Mouse (Mus musculus) liver, embryonic 11.5 days (tissue): Measurements from ENCODE around the gene Pik3c2a. TPM values are rescaled to one million over a fixed set of nuclear protein-coding genes. Genes with fewer than 3 reads are reported as not detected.
"Not testable (repeated sequence)": the region's sequence is repeated elsewhere in the genome, so short reads cannot be mapped to it uniquely, and the experiment has no call there.

Experiments
- ATAC-seq: fragments of 200-750 bp; cut with Nextera tagmentation; replicated peaks from 2 replicates; pipeline ENCODE4 v1.8.0; 2017; ENCODE audit warnings: moderate number of reproducible peaks, mild to moderate bottlenecking, moderate TSS enrichment, moderate library complexity; ENCODE audit not compliant: low FRiP score
- DNase-seq: peaks from one replicate; pipeline ENCODE4 v3.0.0-alpha.2; 2017; ENCODE audit warnings: low spot score
- H3K27ac ChIP-seq: fragments of 300-500 bp; sonication (generic); 2 replicates; pipeline ENCODE4 v1.5.1; 2014; ENCODE audit warnings: mild to moderate bottlenecking, low read depth, low read length, control low read depth
- H3K27me3 ChIP-seq: fragments of 300-500 bp; sonication (generic); replicated peaks from 2 replicates; pipeline ENCODE4 v1.6.1; 2014; ENCODE audit warnings: low read length, mixed read lengths; ENCODE audit not compliant: control insufficient read depth, insufficient read depth
- H3K36me3 ChIP-seq: fragments of 300-500 bp; sonication (generic); 2 replicates; pipeline ENCODE4 v1.6.1; 2014; ENCODE audit warnings: mild to moderate bottlenecking, low read length, moderate library complexity, mixed read lengths; ENCODE audit not compliant: control insufficient read depth, insufficient read depth
- H3K4me1 ChIP-seq: fragments of 300-500 bp; sonication (generic); replicated peaks from 2 replicates; pipeline ENCODE4 v1.6.1; 2014; ENCODE audit warnings: low read length, mixed read lengths; ENCODE audit not compliant: control insufficient read depth, insufficient read depth
- H3K4me2 ChIP-seq: fragments of 300-500 bp; sonication (generic); 2 replicates; pipeline ENCODE4 v1.6.1; 2014; ENCODE audit warnings: mild to moderate bottlenecking, control low read depth, moderate library complexity
- H3K4me3 ChIP-seq: fragments of 300-500 bp; sonication (generic); 2 replicates; pipeline ENCODE4 v1.5.1; 2014; ENCODE audit warnings: low read depth, low read length, control low read depth
- H3K9ac ChIP-seq: fragments of 300-500 bp; sonication (generic); 2 replicates; pipeline ENCODE4 v1.6.1; 2014; ENCODE audit warnings: low read depth, low read length, control low read depth
- H3K9me3 ChIP-seq: fragments of 300-500 bp; sonication (generic); 2 replicates; pipeline ENCODE4 v1.6.1; 2016; ENCODE audit warnings: low read length, inconsistent platforms, mixed read lengths; ENCODE audit not compliant: control insufficient read depth
- WGBS: fragments of 180-500 bp; shearing (Covaris S2); extraction: QIAGEN DNeasy Blood & Tissue Kit; methylation state at CpG from one replicate; pipeline ENCODE4 v1.1.7; 2014; 5-methylcytosine and 5-hydroxymethylcytosine counted together
- polyA plus RNA-seq: library from polyadenylated mRNA; unstranded; fragments of >200 nt; fragmentation: Nextera tagmentation; extraction: Ambion mirVana; gene quantifications from 2 replicates; pipeline ENCODE4 v1.2.1, GENCODE M21; 2014

The Pik3c2a gene
- polyA plus RNA-seq, 1 experiment from 2014 or later = 16.8 TPM

DNA sequence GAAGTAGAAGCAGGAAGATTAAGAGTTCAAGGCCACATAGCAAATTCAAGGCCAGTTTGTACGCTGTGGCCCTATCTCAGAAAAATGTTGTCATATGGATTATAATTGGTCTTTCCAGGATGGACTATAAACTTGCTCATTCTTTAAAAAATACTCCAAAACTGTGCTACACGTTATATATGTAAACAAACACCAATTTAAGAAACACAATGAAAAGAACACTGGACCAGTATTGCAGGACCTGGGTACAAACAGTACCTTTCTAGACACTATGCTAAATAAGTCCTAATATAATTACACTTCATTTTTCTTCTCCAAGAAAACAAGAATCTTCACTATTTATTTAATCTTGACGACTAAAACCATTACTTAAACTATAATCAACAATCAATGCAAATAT lies 11.6 kb downstream of the Pik3c2a start:
- H3K27me3 ChIP-seq = no peaks in the 10 kb centered on the region
- no peaks in the 10 kb centered on the region for H3K36me3 ChIP-seq
- no peak overlapping the region for H3K9ac ChIP-seq
- ATAC-seq = no peak
- no peak for DNase-seq
- no peak overlapping the region for H3K4me3 ChIP-seq
- H3K9me3 ChIP-seq = no peaks in the 10 kb centered on the region
- H3K4me2 ChIP-seq = no peak overlapping the region
- 85% methylated on average over 3 of the region's 3 CpGs for WGBS
- H3K4me1 ChIP-seq = no peaks in the 10 kb centered on the region
- H3K27ac ChIP-seq = no peak overlapping the region

DNA sequence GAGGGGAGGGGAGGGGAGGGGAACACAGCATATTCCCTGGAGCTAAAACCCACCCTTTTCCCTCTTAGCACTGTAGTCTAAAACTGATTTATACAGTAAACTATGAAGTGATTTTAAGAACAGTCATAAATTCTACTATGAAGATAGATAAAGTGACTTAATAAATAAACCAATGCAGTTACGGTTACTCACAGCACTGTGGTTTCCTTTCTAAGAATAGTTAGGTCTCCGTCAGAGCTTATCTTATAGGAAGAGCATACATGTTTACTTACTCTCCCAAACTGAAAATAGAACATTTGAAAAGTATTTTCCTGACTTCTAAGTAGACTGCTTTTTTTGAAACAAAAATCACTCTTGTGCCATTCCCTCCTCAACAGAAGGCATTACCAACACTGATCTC lies 12.3 kb downstream of the Pik3c2a start:
- Histone ChIP-seq H3K9me3 (no peaks in the 10 kb centered on the region), H3K4me1 (no peaks in the 10 kb centered on the region), H3K4me2 (no peak overlapping the region), H3K9ac (no peak overlapping the region), H3K4me3 (no peak overlapping the region), H3K36me3 (no peaks in the 10 kb centered on the region), H3K27me3 (no peaks in the 10 kb centered on the region), H3K27ac (no peak overlapping the region)
- ATAC-seq (no peak), DNase-seq (no peak)
- WGBS = 27% methylated on average over 2 of the region's 2 CpGs

DNA sequence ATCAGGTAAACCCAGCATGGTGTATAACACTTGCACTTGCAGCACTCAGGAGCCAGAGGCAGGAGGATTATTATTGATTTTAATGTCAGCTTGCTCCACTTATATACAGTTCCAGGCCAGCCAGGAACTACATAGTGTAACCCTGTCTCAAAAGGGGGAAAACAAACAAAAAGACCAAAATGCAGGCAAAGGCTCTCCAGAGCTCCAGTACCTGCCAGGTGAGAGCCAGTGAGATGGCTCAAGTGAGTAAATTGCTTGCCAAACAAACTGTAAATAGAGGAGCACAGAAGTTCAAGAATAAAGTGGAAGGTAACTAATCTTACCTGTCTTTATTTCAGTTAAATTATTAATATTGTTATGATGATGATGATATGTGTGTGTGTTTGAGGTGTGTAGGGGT lies 16.0 kb downstream of the Pik3c2a start:
- Histone ChIP-seq H3K9ac (no peak overlapping the region), H3K4me1 (no peaks in the 10 kb centered on the region), H3K9me3 (no peaks in the 10 kb centered on the region), H3K27ac (no peak overlapping the region), H3K27me3 (no peaks in the 10 kb centered on the region), H3K4me2 (no peak overlapping the region), H3K4me3 (no peak overlapping the region), H3K36me3 (no peaks in the 10 kb centered on the region)
- ATAC-seq (no peak), DNase-seq (no peak)

DNA sequence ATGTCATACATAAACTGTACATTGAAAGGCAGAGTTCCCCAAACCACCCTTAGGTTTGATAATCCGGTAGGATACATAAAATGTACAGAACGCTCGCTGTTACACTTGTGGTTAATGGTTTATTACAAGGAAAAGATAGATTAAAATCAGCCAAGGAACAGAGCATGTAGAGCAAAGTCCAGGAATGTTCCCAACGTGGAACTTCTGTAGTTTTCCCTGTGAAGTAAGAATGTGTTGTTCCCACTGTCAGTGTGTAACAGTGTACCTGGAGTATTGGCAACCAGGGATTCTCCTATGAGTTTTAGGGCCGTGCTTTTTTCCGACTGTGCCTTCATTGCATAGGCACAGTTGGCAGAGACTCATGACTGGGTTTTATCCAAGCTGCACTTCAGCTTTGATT lies 17.5 kb downstream of the Pik3c2a start:
- Histone ChIP-seq H3K27ac (no peak overlapping the region), H3K4me3 (no peak overlapping the region), H3K4me2 (no peak overlapping the region), H3K36me3 (no peaks in the 10 kb centered on the region), H3K27me3 (no peaks in the 10 kb centered on the region), H3K9me3 (no peaks in the 10 kb centered on the region), H3K9ac (no peak overlapping the region), H3K4me1 (no peaks in the 10 kb centered on the region)
- ATAC-seq = no peak
- 82% methylated on average over 6 of the region's 6 CpGs for WGBS
- no peak for DNase-seq

DNA sequence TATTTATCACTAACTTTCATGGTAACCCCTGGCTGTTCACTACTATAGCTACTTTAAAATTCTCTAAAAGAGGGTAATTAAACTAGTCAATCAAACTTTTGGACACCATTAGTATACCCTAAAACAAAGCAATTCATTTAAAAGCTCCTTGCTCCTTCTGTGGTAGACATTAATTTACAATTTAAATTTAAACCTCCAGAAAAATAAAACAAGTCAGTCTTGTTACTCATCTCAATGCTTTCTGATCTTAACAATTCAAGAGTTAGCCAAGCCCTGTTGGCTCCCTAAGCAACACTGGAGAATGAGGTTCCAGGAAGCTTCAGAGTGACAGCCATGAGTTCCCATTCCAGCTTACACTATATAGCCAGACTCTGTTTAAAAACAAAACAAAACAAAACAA lies 22.2 kb downstream of the Pik3c2a start:
- Histone ChIP-seq H3K4me1 (no peaks in the 10 kb centered on the region), H3K4me3 (no peak overlapping the region), H3K9me3 (no peaks in the 10 kb centered on the region), H3K9ac (no peak overlapping the region), H3K27me3 (no peaks in the 10 kb centered on the region), H3K36me3 (peaks cover 8% of the 10 kb centered on the region), H3K27ac (no peak overlapping the region), H3K4me2 (no peak overlapping the region)
- DNase-seq = no peak
- ATAC-seq = no peak

DNA sequence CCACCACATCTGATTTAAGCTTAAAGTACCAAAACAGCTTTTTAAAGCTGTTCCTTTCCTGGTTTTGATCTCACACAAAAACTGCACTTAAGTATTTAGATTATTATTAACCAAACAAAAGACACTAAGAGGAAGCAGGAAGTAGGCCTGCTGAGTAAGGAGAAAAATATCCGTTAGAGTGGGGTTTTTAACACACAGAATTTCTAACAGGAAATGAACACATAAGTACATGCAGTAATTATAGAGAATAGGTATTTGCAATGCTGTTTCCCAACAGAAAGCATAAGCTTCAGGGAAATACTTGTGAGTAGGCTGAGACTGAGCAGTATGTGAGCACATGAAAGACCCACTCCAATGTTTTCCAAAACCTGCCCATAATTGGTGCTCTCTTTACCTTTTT lies 33.8 kb downstream of the Pik3c2a start:
- Histone ChIP-seq H3K36me3 (no peaks in the 10 kb centered on the region), H3K4me1 (no peaks in the 10 kb centered on the region; the same call in 1 of the 2 replicates), H3K27me3 (no peaks in the 10 kb centered on the region), H3K4me3 (no peak overlapping the region), H3K9ac (no peak overlapping the region), H3K4me2 (no peak overlapping the region), H3K9me3 (no peaks in the 10 kb centered on the region), H3K27ac (no peak overlapping the region)
- DNase-seq (no peak), ATAC-seq (no peak)
- 40% methylated on average over 1 of the region's 1 CpGs for WGBS

DNA sequence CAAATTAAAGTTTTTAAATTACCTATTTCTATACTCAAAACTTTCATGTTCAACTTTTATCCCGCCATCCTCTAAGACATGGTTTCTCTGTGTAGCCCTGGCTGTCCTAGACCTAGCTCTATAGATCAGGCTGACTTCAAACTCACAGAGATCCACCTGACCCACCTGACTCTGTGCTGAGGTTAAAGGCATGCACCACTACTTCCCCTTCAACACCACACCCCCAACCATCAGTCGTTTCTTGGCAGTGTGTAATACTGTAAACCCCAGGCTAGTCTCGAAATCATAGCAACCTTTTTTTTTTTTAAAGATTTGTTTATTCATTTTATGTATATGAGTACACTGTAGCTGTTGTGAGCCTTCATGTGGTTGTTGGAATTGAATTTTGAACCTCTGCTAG lies 50.9 kb downstream of the Pik3c2a start:
- Histone ChIP-seq H3K9ac (no peak overlapping the region), H3K27me3 (no peaks in the 10 kb centered on the region), H3K36me3 (no peaks in the 10 kb centered on the region; the same call in 1 of the 2 replicates), H3K4me3 (no peak overlapping the region), H3K4me2 (no peak overlapping the region), H3K4me1 (no peaks in the 10 kb centered on the region), H3K27ac (no peak overlapping the region), H3K9me3 (no peaks in the 10 kb centered on the region)
- whole genome bisulfite sequencing = 78% methylated on average over 3 of the region's 3 CpGs
- ATAC-seq = no peak
- DNase-seq = no peak

DNA sequence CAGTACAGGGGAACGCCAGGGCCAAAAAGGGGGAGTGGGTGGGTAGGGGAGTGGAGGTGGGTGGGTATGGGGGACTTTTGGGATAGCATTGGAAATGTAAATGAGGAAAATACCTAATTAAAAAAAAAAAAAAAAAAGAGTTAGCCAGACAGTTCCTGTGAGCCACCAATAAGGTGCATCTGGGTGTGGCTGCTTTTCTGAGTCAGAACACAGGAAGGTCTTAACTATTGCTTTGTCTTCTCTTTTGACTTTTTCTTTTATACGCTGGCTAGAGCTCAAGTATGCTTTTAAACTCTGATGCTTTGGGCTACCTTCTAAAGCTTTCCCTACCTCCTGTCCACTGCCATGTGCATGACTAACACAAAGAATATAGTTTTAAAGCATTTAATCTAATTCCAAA lies 55.9 kb downstream of the Pik3c2a start:
- not testable (repeated sequence) for H3K4me2 ChIP-seq, H3K36me3 ChIP-seq, H3K27me3 ChIP-seq, H3K27ac ChIP-seq, H3K9me3 ChIP-seq, H3K9ac ChIP-seq, ATAC-seq, DNase-seq, H3K4me3 ChIP-seq, H3K4me1 ChIP-seq
- 98% methylated on average over 2 of the region's 2 CpGs for WGBS

DNA sequence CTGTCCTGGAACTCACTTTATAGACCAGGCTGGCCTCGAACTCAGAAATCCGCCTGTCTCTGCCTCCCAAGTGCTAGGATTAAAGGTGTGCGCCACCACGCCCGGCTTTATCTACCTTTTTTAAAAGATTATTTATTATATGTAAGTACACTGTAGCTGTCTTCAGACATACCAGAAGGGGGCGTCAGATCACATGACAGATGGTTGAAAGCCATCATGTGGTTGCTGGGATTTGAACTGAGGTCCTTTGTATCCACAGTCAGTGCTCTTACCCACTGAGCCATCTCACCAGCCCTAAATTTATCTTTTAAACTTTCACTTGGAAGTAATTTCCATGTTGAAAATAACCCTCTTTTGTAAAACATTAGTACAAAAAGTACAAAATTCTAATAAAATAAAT lies 64.1 kb downstream of the Pik3c2a start:
- not testable (repeated sequence) for ATAC-seq, H3K9me3 ChIP-seq, H3K9ac ChIP-seq, H3K27me3 ChIP-seq, H3K36me3 ChIP-seq, H3K4me1 ChIP-seq, H3K4me2 ChIP-seq, H3K27ac ChIP-seq, H3K4me3 ChIP-seq, DNase-seq
- WGBS = 84% methylated on average over 6 of the region's 6 CpGs
